Mouse (Mus musculus): ENCODE data around the gene Acap1.

DNA sequence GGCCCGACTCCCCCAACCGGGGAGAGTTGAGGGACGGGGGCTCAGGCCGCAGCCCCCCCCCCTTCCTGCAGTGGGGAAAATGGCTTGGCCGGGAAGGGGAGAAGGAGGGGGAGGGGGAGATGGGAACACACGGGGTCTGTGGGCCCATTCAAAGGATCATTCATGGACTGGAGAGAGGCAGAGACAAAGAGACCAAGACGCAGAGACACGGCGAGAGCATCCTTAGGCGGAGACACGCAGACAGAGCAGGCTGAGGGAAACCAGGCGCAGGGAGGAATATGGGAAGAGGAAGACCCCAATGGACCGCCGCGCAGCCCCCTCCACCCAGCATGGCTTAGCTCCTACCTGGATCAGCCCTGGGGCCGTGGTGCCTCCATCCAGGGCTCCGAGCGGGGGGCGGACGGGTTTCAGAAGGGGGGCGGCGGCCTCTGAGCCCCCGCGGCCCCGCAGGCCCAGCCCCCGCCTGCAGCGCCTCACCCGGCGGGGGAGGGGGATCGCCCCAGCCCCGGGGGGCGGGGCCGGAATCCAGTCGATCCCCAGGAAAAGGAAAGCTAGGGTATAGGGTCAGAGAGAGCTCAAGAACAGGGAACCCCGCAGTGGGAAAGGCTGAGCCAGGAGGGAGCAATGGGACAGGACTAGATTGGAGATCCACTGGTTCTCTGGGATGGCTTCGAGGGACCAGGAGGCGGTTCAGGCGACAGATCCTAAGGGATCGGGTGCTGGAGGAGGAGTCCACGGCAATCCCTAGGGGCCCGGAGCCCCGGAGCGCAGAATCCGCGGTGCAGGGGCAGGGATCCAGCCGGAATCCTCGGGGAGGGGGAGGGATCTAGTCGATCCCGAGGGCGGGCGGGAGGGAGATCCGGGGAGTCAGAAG, 58.4 kb downstream of the Acap1 start:
- TF ChIP-seq ZNF384 (IDR thresholded peaks at IDR 0.05; ENCODE audit: low read depth, low read length) (no peak), HCFC1 (IDR thresholded peaks at IDR 0.05; ENCODE audit: borderline replicate concordance, insufficient read depth, low read length) (no peak), ZC3H11A (IDR thresholded peaks at IDR 0.05; ENCODE audit: borderline replicate concordance, low read depth, low read length) (no peak)

All from ES-E14 (cell line).